Mouse (Mus musculus): Measurements from ENCODE around the gene Naa11. TPM values are rescaled to one million over a fixed set of nuclear protein-coding genes. Genes with fewer than 3 reads are reported as not detected.

Gene Naa11
- polyA plus RNA-seq, 1 experiment from 2014 or later = 0.14 TPM

GRCm38 (mm10) chr5:97382548-97383222 lies 9.5 kb downstream of the Naa11 start:
- Histone ChIP-seq H3K4me1 (replicated peaks) (no peaks in the 10 kb centered on the region), H3K27me3 (replicated peaks) (no peaks in the 10 kb centered on the region), H3K36me3 (no peaks in the 10 kb centered on the region), H3K4me2 (replicated peaks) (peak overlapping the region; percentile 12; the same call in 1 of the 2 replicates), H3K27ac (no peak overlapping the region), H3K4me3 (replicated peaks) (no peak overlapping the region), H3K9me3 (no peaks in the 10 kb centered on the region), H3K9ac (no peak overlapping the region)
- 18% methylated on average over 14 of the region's 14 CpGs for WGBS
- no peak for ATAC-seq

- no peaks in the 10 kb centered on the region for H3K27me3 ChIP-seq (replicated peaks)
- no peak for ATAC-seq
- WGBS = 54% methylated on average over 3 of the region's 3 CpGs
Measured at GRCm38 (mm10) chr5:97379976-97380375, 12.2 kb downstream of the Naa11 start.

GRCm38 (mm10) chr5:97364781-97365180 lies 27.4 kb downstream of the Naa11 start:
- Histone ChIP-seq H3K9me3 (no peaks in the 10 kb centered on the region), H3K4me1 (replicated peaks) (no peaks in the 10 kb centered on the region), H3K9ac (no peak overlapping the region), H3K36me3 (no peaks in the 10 kb centered on the region), H3K4me2 (replicated peaks) (no peak overlapping the region), H3K4me3 (replicated peaks) (no peak overlapping the region), H3K27me3 (replicated peaks) (no peaks in the 10 kb centered on the region), H3K27ac (no peak overlapping the region)
- no peak for ATAC-seq
- WGBS = 79% methylated on average over 8 of the region's 8 CpGs

More at GRCm38 (mm10) chr5:97379976-97380375, 12.2 kb downstream of the Naa11 start:
- H3K4me2 ChIP-seq (replicated peaks) = no peak overlapping the region
- H3K27ac ChIP-seq = no peak overlapping the region
- no peaks in the 10 kb centered on the region for H3K4me1 ChIP-seq (replicated peaks)
- H3K9me3 ChIP-seq = no peaks in the 10 kb centered on the region
- no peak overlapping the region for H3K9ac ChIP-seq
- H3K36me3 ChIP-seq = no peaks in the 10 kb centered on the region
- no peak overlapping the region for H3K4me3 ChIP-seq (replicated peaks)

GRCm38 (mm10) chr5:97364252-97364651 lies 27.9 kb downstream of the Naa11 start:
- ATAC-seq = no peak
- 35% methylated on average over 8 of the region's 8 CpGs for WGBS
- Histone ChIP-seq H3K9me3 (no peaks in the 10 kb centered on the region), H3K27ac (no peak overlapping the region), H3K4me3 (replicated peaks) (no peak overlapping the region), H3K4me1 (replicated peaks) (no peaks in the 10 kb centered on the region), H3K4me2 (replicated peaks) (no peak overlapping the region), H3K9ac (no peak overlapping the region), H3K27me3 (replicated peaks) (no peaks in the 10 kb centered on the region), H3K36me3 (no peaks in the 10 kb centered on the region)

- Histone ChIP-seq H3K9ac (no peak overlapping the region), H3K4me2 (replicated peaks) (no peak overlapping the region), H3K36me3 (no peaks in the 10 kb centered on the region), H3K4me1 (replicated peaks) (no peaks in the 10 kb centered on the region), H3K27ac (no peak overlapping the region), H3K4me3 (replicated peaks) (no peak overlapping the region), H3K9me3 (no peaks in the 10 kb centered on the region), H3K27me3 (replicated peaks) (no peaks in the 10 kb centered on the region)
- no peak for ATAC-seq
- 59% methylated on average over 2 of the region's 2 CpGs for WGBS
Measured at GRCm38 (mm10) chr5:97362539-97362938, 29.6 kb downstream of the Naa11 start.

GRCm38 (mm10) chr5:97359104-97359503 lies 33.1 kb downstream of the Naa11 start:
- Histone ChIP-seq H3K36me3 (no peaks in the 10 kb centered on the region), H3K27ac (no peak overlapping the region), H3K4me1 (replicated peaks) (no peaks in the 10 kb centered on the region), H3K27me3 (replicated peaks) (no peaks in the 10 kb centered on the region), H3K9ac (no peak overlapping the region), H3K9me3 (no peaks in the 10 kb centered on the region), H3K4me3 (replicated peaks) (no peak overlapping the region), H3K4me2 (replicated peaks) (no peak overlapping the region)
- 61% methylated on average over 4 of the region's 4 CpGs for WGBS
- no peak for ATAC-seq

GRCm38 (mm10) chr5:97356135-97356534 lies 36.0 kb downstream of the Naa11 start:
- H3K4me3 ChIP-seq (replicated peaks) = no peak overlapping the region
- WGBS = 66% methylated on average over 2 of the region's 2 CpGs
- H3K27ac ChIP-seq = no peak overlapping the region
- ATAC-seq = no peak
- H3K36me3 ChIP-seq = no peaks in the 10 kb centered on the region
- H3K4me1 ChIP-seq (replicated peaks) = no peaks in the 10 kb centered on the region
- H3K9me3 ChIP-seq = no peaks in the 10 kb centered on the region
- H3K9ac ChIP-seq = no peak overlapping the region
- no peak overlapping the region for H3K4me2 ChIP-seq (replicated peaks)
- no peaks in the 10 kb centered on the region for H3K27me3 ChIP-seq (replicated peaks)

GRCm38 (mm10) chr5:97355152-97355551 lies 37.0 kb downstream of the Naa11 start:
- Histone ChIP-seq H3K9ac (no peak overlapping the region), H3K27ac (no peak overlapping the region), H3K27me3 (replicated peaks) (no peaks in the 10 kb centered on the region), H3K36me3 (no peaks in the 10 kb centered on the region), H3K4me3 (replicated peaks) (no peak overlapping the region), H3K4me1 (replicated peaks) (no peaks in the 10 kb centered on the region), H3K9me3 (no peaks in the 10 kb centered on the region), H3K4me2 (replicated peaks) (no peak overlapping the region)
- no peak for ATAC-seq
- 96% methylated on average over 2 of the region's 2 CpGs for WGBS

GRCm38 (mm10) chr5:97348760-97349159 lies 43.4 kb downstream of the Naa11 start:
- H3K27ac ChIP-seq = 0 out of 2 replicates have a peak overlapping the region, but pooled peaks have one; percentile 17
- no peaks in the 10 kb centered on the region for H3K36me3 ChIP-seq
- no peak overlapping the region for H3K4me2 ChIP-seq (replicated peaks)
- WGBS = 48% methylated on average over 2 of the region's 2 CpGs
- H3K27me3 ChIP-seq (replicated peaks) = no peaks in the 10 kb centered on the region
- no peaks in the 10 kb centered on the region for H3K9me3 ChIP-seq
- no peak overlapping the region for H3K9ac ChIP-seq
- no peaks in the 10 kb centered on the region for H3K4me1 ChIP-seq (replicated peaks)
- ATAC-seq = peak; percentile 68
- H3K4me3 ChIP-seq (replicated peaks) = no peak overlapping the region

GRCm38 (mm10) chr5:97348310-97348709 lies 43.9 kb downstream of the Naa11 start:
- Histone ChIP-seq H3K27ac (no peak overlapping the region), H3K36me3 (no peaks in the 10 kb centered on the region), H3K9ac (no peak overlapping the region), H3K27me3 (replicated peaks) (no peaks in the 10 kb centered on the region), H3K4me1 (replicated peaks) (no peaks in the 10 kb centered on the region), H3K9me3 (no peaks in the 10 kb centered on the region), H3K4me3 (replicated peaks) (no peak overlapping the region), H3K4me2 (replicated peaks) (no peak overlapping the region)
- 54% methylated on average over 8 of the region's 8 CpGs for WGBS
- ATAC-seq = peak; percentile 45

- Histone ChIP-seq H3K27ac (no peak overlapping the region), H3K27me3 (replicated peaks) (no peaks in the 10 kb centered on the region), H3K4me3 (replicated peaks) (no peak overlapping the region), H3K9ac (no peak overlapping the region), H3K9me3 (no peaks in the 10 kb centered on the region), H3K4me1 (replicated peaks) (no peaks in the 10 kb centered on the region), H3K4me2 (replicated peaks) (no peak overlapping the region), H3K36me3 (no peaks in the 10 kb centered on the region)
- 90% methylated on average over 10 of the region's 10 CpGs for WGBS
- no peak for ATAC-seq
Measured at GRCm38 (mm10) chr5:97345732-97346253, 46.4 kb downstream of the Naa11 start.

GRCm38 (mm10) chr5:97345129-97345528 lies 47.0 kb downstream of the Naa11 start:
- Histone ChIP-seq H3K4me1 (replicated peaks) (no peaks in the 10 kb centered on the region), H3K27ac (no peak overlapping the region), H3K9ac (no peak overlapping the region), H3K4me2 (replicated peaks) (no peak overlapping the region), H3K36me3 (no peaks in the 10 kb centered on the region), H3K4me3 (replicated peaks) (no peak overlapping the region), H3K9me3 (no peaks in the 10 kb centered on the region), H3K27me3 (replicated peaks) (no peaks in the 10 kb centered on the region)
- ATAC-seq = no peak

GRCm38 (mm10) chr5:97344144-97344543 lies 48.0 kb downstream of the Naa11 start:
- H3K27me3 ChIP-seq (replicated peaks) = no peaks in the 10 kb centered on the region
- H3K4me1 ChIP-seq (replicated peaks) = no peaks in the 10 kb centered on the region
- no peaks in the 10 kb centered on the region for H3K9me3 ChIP-seq
- no peaks in the 10 kb centered on the region for H3K36me3 ChIP-seq
- H3K4me2 ChIP-seq (replicated peaks) = no peak overlapping the region
- H3K27ac ChIP-seq = no peak overlapping the region
- H3K9ac ChIP-seq = no peak overlapping the region
- no peak for ATAC-seq
- no peak overlapping the region for H3K4me3 ChIP-seq (replicated peaks)
- WGBS = 88% methylated on average over 3 of the region's 3 CpGs
